Mouse (Mus musculus) myocyte (in vitro differentiated cells): ENCODE results near the gene Cyp4f13.

Experiments
- CEBPB ChIP-seq: IDR thresholded peaks from 2 replicates; pipeline ENCODE4 v1.6.1; 2011; ENCODE audit warnings: mild to moderate bottlenecking, moderate library complexity; ENCODE audit not compliant: poor library complexity, insufficient read depth, severe bottlenecking
- E2F4 ChIP-seq: IDR thresholded peaks from one replicate; pipeline ENCODE4 v1.6.1; 2011; ENCODE audit warnings: mild to moderate bottlenecking, control low read depth, moderate library complexity; ENCODE audit not compliant: insufficient read depth
- MAX ChIP-seq: IDR thresholded peaks from one replicate; pipeline ENCODE4 v1.6.1; 2011; ENCODE audit warnings: low read depth, mild to moderate bottlenecking, control low read depth
- POLR2A ChIP-seq: IDR thresholded peaks from one replicate; pipeline ENCODE4 v1.6.1; 2011; ENCODE audit warnings: low read depth, mild to moderate bottlenecking, control low read depth, moderate library complexity; ENCODE audit not compliant: insufficient read length
- TCF12 ChIP-seq: IDR thresholded peaks from one replicate; pipeline ENCODE4 v1.6.1; 2011; ENCODE audit warnings: mild to moderate bottlenecking, control low read depth; ENCODE audit not compliant: poor library complexity, insufficient read depth, severe bottlenecking
- USF1 ChIP-seq: IDR thresholded peaks from one replicate; pipeline ENCODE4 v1.6.1; 2011; ENCODE audit warnings: low read depth, mild to moderate bottlenecking, control low read depth, moderate library complexity

GRCm38 (mm10) chr17:32991965-32992698 lies 44.9 kb upstream of the Cyp4f13 start:
- TF ChIP-seq USF1, result no peak
- no peak for TF ChIP-seq POLR2A
- no peak for TF ChIP-seq E2F4
- no peak for TF ChIP-seq MAX
- no peak for TF ChIP-seq CEBPB
- TF ChIP-seq TCF12, result no peak
